Mouse (Mus musculus): Measurements from ENCODE around the gene Sik3. TPM values are rescaled to one million over a fixed set of nuclear protein-coding genes. Genes with fewer than 3 reads are reported as not detected.

Sik3 gene
- polyA plus RNA-seq, 1 experiment: 32.0 TPM

- H3K36me3 ChIP-seq (ENCODE audit: control insufficient read depth, insufficient read depth): no peaks in the 10 kb centered on the region
- no peak overlapping the region for H3K4me3 ChIP-seq (ENCODE audit: insufficient read depth, poor library complexity, severe bottlenecking)
- H3K79me3 ChIP-seq (ENCODE audit: low read depth): peaks cover 46% of the 10 kb centered on the region
- no peak overlapping the region for H3ac ChIP-seq (ENCODE audit: control insufficient read depth, insufficient read length, low read depth)
- TF ChIP-seq CEBPB (IDR thresholded peaks at IDR 0.05; ENCODE audit: low read depth): no peak
- TF ChIP-seq MAX (IDR thresholded peaks at IDR 0.05): peak; percentile 37
- H3K79me2 ChIP-seq (ENCODE audit: control insufficient read depth, insufficient read depth): peaks cover 94% of the 10 kb centered on the region
- H3K27me3 ChIP-seq (ENCODE audit: control insufficient read depth, insufficient read depth, insufficient read length): no peaks in the 10 kb centered on the region
Measured at GRCm38 (mm10) chr9:46067691-46068090, 55.1 kb downstream of the Sik3 start.

DNA sequence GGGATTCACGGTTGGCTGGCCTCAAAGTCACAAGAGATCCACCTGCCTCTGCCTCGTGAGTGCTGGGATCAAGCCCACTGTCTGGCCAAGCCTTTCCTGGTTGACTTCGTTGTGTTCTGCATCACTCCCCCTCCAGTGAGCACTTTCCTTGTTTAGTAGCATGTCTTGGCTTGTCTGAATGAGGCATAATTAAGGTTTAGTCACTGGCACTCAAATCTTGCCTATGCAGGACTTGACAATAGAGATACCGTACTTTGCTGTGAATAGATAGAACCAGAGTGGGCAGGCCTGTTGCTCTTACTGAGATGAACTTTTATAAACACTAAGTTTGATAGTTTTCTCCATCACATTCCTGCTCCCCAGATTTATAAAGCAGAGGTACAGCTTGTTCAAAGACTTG lies 56.4 kb downstream of the Sik3 start:
- peaks cover 91% of the 10 kb centered on the region for H3K79me2 ChIP-seq (ENCODE audit: control insufficient read depth, insufficient read depth)
- H3K36me3 ChIP-seq (ENCODE audit: control insufficient read depth, insufficient read depth): no peaks in the 10 kb centered on the region
- no peaks in the 10 kb centered on the region for H3K27me3 ChIP-seq (ENCODE audit: control insufficient read depth, insufficient read depth, insufficient read length)
- H3ac ChIP-seq (ENCODE audit: control insufficient read depth, insufficient read length, low read depth): no peak overlapping the region
- H3K79me3 ChIP-seq (ENCODE audit: low read depth): peaks cover 40% of the 10 kb centered on the region
- H3K4me3 ChIP-seq (ENCODE audit: insufficient read depth, poor library complexity, severe bottlenecking): no peak overlapping the region
- TF ChIP-seq MYOD1 (IDR thresholded peaks at IDR 0.05; ENCODE audit: control insufficient read depth, insufficient read length, low read depth) (no peak), MYOG (IDR thresholded peaks at IDR 0.05; ENCODE audit: control insufficient read depth, extremely low read depth, insufficient read length) (no peak), MAX (IDR thresholded peaks at IDR 0.05) (no peak), CTCF (IDR thresholded peaks at IDR 0.05; ENCODE audit: control insufficient read depth, insufficient read depth, insufficient read length) (no peak)

DNA sequence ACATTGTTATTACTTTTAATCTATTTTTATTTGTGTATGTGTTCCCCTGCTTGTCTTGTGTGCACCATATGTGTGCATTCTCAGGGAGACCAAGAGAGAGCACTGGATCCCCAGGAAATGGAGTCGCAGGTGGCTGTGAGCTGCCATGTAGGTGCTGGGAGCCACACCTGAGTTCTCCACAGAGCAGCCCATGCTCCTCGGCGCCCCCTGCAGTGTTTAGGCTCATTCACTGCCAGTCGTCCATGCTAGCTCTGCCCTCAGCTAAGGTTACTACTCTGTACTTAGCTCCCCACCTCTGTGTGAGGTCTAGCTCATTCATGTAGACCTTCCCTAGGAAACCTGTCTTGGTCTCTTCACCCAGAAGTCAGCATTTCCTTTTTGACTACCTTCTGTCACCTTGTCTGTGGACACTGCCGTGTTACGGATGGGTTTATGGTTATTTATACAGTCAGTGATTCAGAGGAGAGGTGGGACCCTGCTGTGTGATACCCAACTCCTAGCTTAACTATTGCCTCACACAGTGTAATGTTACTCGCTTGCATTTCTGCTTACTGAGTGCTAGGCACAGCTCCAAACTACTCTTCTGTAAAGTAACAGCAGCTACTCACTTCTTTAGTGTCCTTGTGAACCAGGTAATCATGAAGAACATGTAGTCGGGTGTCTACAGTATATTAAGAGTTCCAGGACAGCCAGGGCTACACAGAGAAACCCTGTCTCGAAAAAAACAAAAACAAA lies 59.6 kb downstream of the Sik3 start:
- Histone ChIP-seq H3ac (ENCODE audit: control insufficient read depth, insufficient read length, low read depth) (no peak overlapping the region), H3K4me3 (ENCODE audit: insufficient read depth, poor library complexity, severe bottlenecking) (no peak overlapping the region), H3K79me3 (ENCODE audit: low read depth) (peaks cover 36% of the 10 kb centered on the region), H3K79me2 (ENCODE audit: control insufficient read depth, insufficient read depth) (peaks cover 91% of the 10 kb centered on the region), H3K27me3 (ENCODE audit: control insufficient read depth, insufficient read depth, insufficient read length) (no peaks in the 10 kb centered on the region), H3K36me3 (ENCODE audit: control insufficient read depth, insufficient read depth) (no peaks in the 10 kb centered on the region)
- TF ChIP-seq CEBPB (IDR thresholded peaks at IDR 0.05; ENCODE audit: low read depth): peak; percentile 72
- TF ChIP-seq CTCF (IDR thresholded peaks at IDR 0.05; ENCODE audit: control insufficient read depth, insufficient read depth, insufficient read length): no peak

GRCm38 (mm10) chr9:46073443-46073842 lies 60.8 kb downstream of the Sik3 start:
- Histone ChIP-seq H3K79me2 (ENCODE audit: control insufficient read depth, insufficient read depth) (peaks cover 87% of the 10 kb centered on the region), H3K36me3 (ENCODE audit: control insufficient read depth, insufficient read depth) (no peaks in the 10 kb centered on the region), H3ac (ENCODE audit: control insufficient read depth, insufficient read length, low read depth) (no peak overlapping the region), H3K27me3 (ENCODE audit: control insufficient read depth, insufficient read depth, insufficient read length) (no peaks in the 10 kb centered on the region), H3K4me3 (ENCODE audit: insufficient read depth, poor library complexity, severe bottlenecking) (no peak overlapping the region), H3K79me3 (ENCODE audit: low read depth) (peaks cover 34% of the 10 kb centered on the region)
- TF ChIP-seq FOSL1 (IDR thresholded peaks at IDR 0.05; ENCODE audit: insufficient read depth, low read length, poor library complexity, severe bottlenecking) (peak; percentile 48), USF1 (IDR thresholded peaks at IDR 0.05; ENCODE audit: low read depth) (peak; percentile 81), CTCF (IDR thresholded peaks at IDR 0.05; ENCODE audit: control insufficient read depth, insufficient read depth, insufficient read length) (no peak), MYOD1 (IDR thresholded peaks at IDR 0.05; ENCODE audit: control insufficient read depth, insufficient read length, low read depth) (peak; percentile 67), MAX (IDR thresholded peaks at IDR 0.05) (no peak)

DNA sequence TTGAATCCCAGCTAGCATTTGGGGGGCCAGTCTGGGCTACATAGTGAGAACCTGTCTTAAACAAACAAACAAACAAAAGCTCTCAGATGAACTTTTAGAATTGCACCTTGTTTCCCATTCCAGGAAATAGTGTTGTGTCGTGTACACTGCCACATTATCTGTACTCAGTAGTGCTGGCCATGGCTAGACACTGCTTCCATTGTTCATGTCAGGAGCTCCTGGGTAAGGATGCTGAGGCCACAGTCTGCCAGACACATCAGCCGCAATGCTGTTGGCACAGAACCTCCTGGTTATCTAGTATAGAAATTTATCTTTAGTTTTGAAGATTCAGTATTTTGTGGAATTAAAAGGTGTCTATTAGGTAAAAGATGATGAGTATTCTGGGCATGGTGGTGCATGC lies 63.0 kb downstream of the Sik3 start:
- H3K79me2 ChIP-seq (ENCODE audit: control insufficient read depth, insufficient read depth): peaks cover 87% of the 10 kb centered on the region
- no peaks in the 10 kb centered on the region for H3K36me3 ChIP-seq (ENCODE audit: control insufficient read depth, insufficient read depth)
- H3K79me3 ChIP-seq (ENCODE audit: low read depth): peaks cover 33% of the 10 kb centered on the region
- H3K27me3 ChIP-seq (ENCODE audit: control insufficient read depth, insufficient read depth, insufficient read length): no peaks in the 10 kb centered on the region
- no peak overlapping the region for H3K4me3 ChIP-seq (ENCODE audit: insufficient read depth, poor library complexity, severe bottlenecking)
- no peak overlapping the region for H3ac ChIP-seq (ENCODE audit: control insufficient read depth, insufficient read length, low read depth)
- TF ChIP-seq FOSL1 (IDR thresholded peaks at IDR 0.05; ENCODE audit: insufficient read depth, low read length, poor library complexity, severe bottlenecking) (no peak), MYOD1 (IDR thresholded peaks at IDR 0.05; ENCODE audit: control insufficient read depth, insufficient read length, low read depth) (no peak), USF1 (IDR thresholded peaks at IDR 0.05; ENCODE audit: low read depth) (no peak), CTCF (IDR thresholded peaks at IDR 0.05; ENCODE audit: control insufficient read depth, insufficient read depth, insufficient read length) (no peak), MYOG (IDR thresholded peaks at IDR 0.05; ENCODE audit: control insufficient read depth, extremely low read depth, insufficient read length) (no peak), CEBPB (IDR thresholded peaks at IDR 0.05; ENCODE audit: low read depth) (no peak), MAX (IDR thresholded peaks at IDR 0.05) (no peak)

- no peaks in the 10 kb centered on the region for H3K27me3 ChIP-seq (ENCODE audit: control insufficient read depth, insufficient read depth, insufficient read length)
- no peak overlapping the region for H3ac ChIP-seq (ENCODE audit: control insufficient read depth, insufficient read length, low read depth)
- no peak for TF ChIP-seq CTCF (IDR thresholded peaks at IDR 0.05; ENCODE audit: control insufficient read depth, insufficient read depth, insufficient read length)
- TF ChIP-seq USF1 (IDR thresholded peaks at IDR 0.05; ENCODE audit: low read depth): no peak
- no peak for TF ChIP-seq MYOG (IDR thresholded peaks at IDR 0.05; ENCODE audit: control insufficient read depth, extremely low read depth, insufficient read length)
- no peak for TF ChIP-seq MYOD1 (IDR thresholded peaks at IDR 0.05; ENCODE audit: control insufficient read depth, insufficient read length, low read depth)
- no peak for TF ChIP-seq CEBPB (IDR thresholded peaks at IDR 0.05; ENCODE audit: low read depth)
- no peak for TF ChIP-seq MAX (IDR thresholded peaks at IDR 0.05)
- no peak for TF ChIP-seq FOSL1 (IDR thresholded peaks at IDR 0.05; ENCODE audit: insufficient read depth, low read length, poor library complexity, severe bottlenecking)
- peaks cover 33% of the 10 kb centered on the region for H3K79me3 ChIP-seq (ENCODE audit: low read depth)
- no peak overlapping the region for H3K4me3 ChIP-seq (ENCODE audit: insufficient read depth, poor library complexity, severe bottlenecking)
- H3K79me2 ChIP-seq (ENCODE audit: control insufficient read depth, insufficient read depth): peaks cover 94% of the 10 kb centered on the region
- H3K36me3 ChIP-seq (ENCODE audit: control insufficient read depth, insufficient read depth): no peaks in the 10 kb centered on the region
Measured at GRCm38 (mm10) chr9:46082381-46082821, 69.8 kb downstream of the Sik3 start.
